Comparison of ENCODE assay signal across 21 mouse cellular contexts in the genomic region with DNA sequence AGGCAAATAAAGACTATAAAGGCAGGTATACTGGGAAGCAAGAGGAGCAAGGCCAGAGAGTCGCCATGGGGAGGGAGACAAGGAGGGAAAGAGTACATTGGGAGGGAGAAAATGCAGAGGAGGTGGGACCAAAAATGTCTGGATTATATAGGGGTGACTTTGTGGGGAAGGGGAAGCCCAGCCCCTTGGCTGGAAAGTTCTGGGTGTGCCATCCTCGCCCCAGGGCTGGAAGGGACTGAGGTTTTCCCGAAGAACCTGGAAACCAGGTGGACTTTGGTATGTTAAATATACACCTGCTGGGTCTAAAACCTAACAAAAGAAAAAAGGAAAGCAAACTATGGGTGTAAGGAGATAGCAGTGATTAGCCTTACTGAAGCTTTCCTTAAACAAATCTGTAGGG. TPM values are rescaled to one million over a fixed set of nuclear protein-coding genes. Genes with fewer than 3 reads are reported as not detected.
A peak's percentile ranks its signal among the peaks of the same experiment; 100 is the strongest.
DNase-seq lines count a peak whose midpoint lies in the region; ATAC-seq and TF ChIP-seq lines count a peak whose summit lies in the region.
"Had no signal": no experiment of that assay in that cellular context is flagged by ENCODE, and none has a peak within 500 bp of the region (broad histone marks: within the 10 kb centered on the region; RNA-seq: fewer than 3 reads in every experiment).

No protein-coding gene starts in this region.

- WGBS in stomach, postnatal 0 days: 62% methylated on average over 3 of the region's 3 CpGs
- 81% methylated on average over 3 of the region's 3 CpGs for WGBS in midbrain, embryonic 13.5 days

- no peak overlapping the region for H3K9ac ChIP-seq in ES-Bruce4 (ENCODE audit: low read depth, poor library complexity, severe bottlenecking)
- H3K9ac ChIP-seq in stomach, postnatal 0 days (ENCODE audit: low read length): no peak overlapping the region
- H3K9ac ChIP-seq in midbrain, embryonic 13.5 days (replicated peaks): no peak overlapping the region
- H3K9ac ChIP-seq: embryonic facial prominence, embryonic 12.5 days; forebrain, embryonic 13.5 days; forebrain, embryonic 15.5 days; forebrain, postnatal 0 days had no signal

- H3K27ac ChIP-seq in ES-Bruce4 (ENCODE audit: insufficient read depth, low read length): 0 out of 2 replicates have a peak overlapping the region, but pooled peaks have one; percentile 23
- H3K27ac ChIP-seq in stomach, postnatal 0 days (replicated peaks): 0 out of 2 replicates have a peak overlapping the region, but pooled peaks have one; percentile 35
- no peak overlapping the region for H3K27ac ChIP-seq in midbrain, embryonic 13.5 days
- H3K27ac ChIP-seq: embryonic facial prominence, embryonic 10.5 days; embryonic facial prominence, embryonic 12.5 days; forebrain, embryonic 13.5 days; forebrain, embryonic 15.5 days had no signal

- H3K4me1 ChIP-seq in ES-Bruce4 (ENCODE audit: control insufficient read depth, insufficient read depth, low read length): peaks cover 8% of the 10 kb centered on the region
- no peaks in the 10 kb centered on the region for H3K4me1 ChIP-seq in stomach, postnatal 0 days (replicated peaks; ENCODE audit: control insufficient read depth, insufficient read depth)
- peaks cover 11% of the 10 kb centered on the region for H3K4me1 ChIP-seq in midbrain, embryonic 13.5 days (replicated peaks)

- H3K36me3 ChIP-seq in ES-Bruce4 (ENCODE audit: control insufficient read depth, insufficient read depth, low read length, poor library complexity, severe bottlenecking): no peaks in the 10 kb centered on the region
- H3K36me3 ChIP-seq in stomach, postnatal 0 days (ENCODE audit: control insufficient read depth, insufficient read depth, low read length): no peaks in the 10 kb centered on the region
- no peaks in the 10 kb centered on the region for H3K36me3 ChIP-seq in midbrain, embryonic 13.5 days
- H3K36me3 ChIP-seq: embryonic facial prominence, embryonic 12.5 days; forebrain, embryonic 15.5 days had no signal

- TF ChIP-seq CTCF in ES-Bruce4 (IDR thresholded peaks at IDR 0.05; ENCODE audit: low read depth, low read length): no peak
- TF ChIP-seq CTCF in stomach, postnatal 0 days (IDR thresholded peaks at IDR 0.05; ENCODE audit: low read depth): no peak

- no peak for TF ChIP-seq POLR2A in ES-Bruce4 (IDR thresholded peaks at IDR 0.05; ENCODE audit: insufficient read depth, low read length)

- H3K27me3 ChIP-seq in ES-Bruce4 (ENCODE audit: control insufficient read depth, insufficient read depth, low read length, poor library complexity, severe bottlenecking): no peaks in the 10 kb centered on the region
- no peaks in the 10 kb centered on the region for H3K27me3 ChIP-seq in stomach, postnatal 0 days (ENCODE audit: control insufficient read depth, insufficient read depth, low read length)
- no peaks in the 10 kb centered on the region for H3K27me3 ChIP-seq in midbrain, embryonic 13.5 days
- H3K27me3 ChIP-seq: embryonic facial prominence, embryonic 12.5 days; forebrain, embryonic 13.5 days; forebrain, embryonic 15.5 days; Patski had no signal

- H3K4me2 ChIP-seq in stomach, postnatal 0 days (replicated peaks; ENCODE audit: low read depth): no peak overlapping the region
- H3K4me2 ChIP-seq in midbrain, embryonic 13.5 days (replicated peaks): no peak overlapping the region
- H3K4me2 ChIP-seq: embryonic facial prominence, embryonic 12.5 days; forebrain, embryonic 13.5 days; forebrain, embryonic 15.5 days had no signal

- H3K4me3 ChIP-seq in ES-Bruce4 (ENCODE audit: low read depth, low read length): no peak overlapping the region
- H3K4me3 ChIP-seq in stomach, postnatal 0 days (ENCODE audit: low read depth, low read length): no peak overlapping the region
- H3K4me3 ChIP-seq in midbrain, embryonic 13.5 days (replicated peaks): no peak overlapping the region
- H3K4me3 ChIP-seq: embryonic facial prominence, embryonic 10.5 days; embryonic facial prominence, embryonic 12.5 days; forebrain, embryonic 13.5 days; forebrain, embryonic 15.5 days had no signal

- peak; percentile 93 for TF ChIP-seq EP300 in ES-Bruce4 (IDR thresholded peaks at IDR 0.05; ENCODE audit: insufficient read depth, low read depth, low read length)
- no peak for TF ChIP-seq EP300 in stomach, postnatal 0 days (optimal IDR thresholded peaks at IDR 0.05)

- DNase-seq in R1 (ENCODE audit: low read depth, low spot score): peak; percentile 37
- no peak for DNase-seq in stomach, postnatal 0 days (ENCODE audit: low spot score)
- no peak for DNase-seq in thymus, postnatal 10 days (ENCODE audit: low spot score in 2 of 2)
- no peak for DNase-seq in kidney, postnatal 36 days
- DNase-seq: adrenal gland, adult 2 months; adrenal gland, postnatal 10 days; adrenal gland, postnatal 25 days; cerebellum, adult 11-12 months; cerebellum, adult 2 months; cerebellum, adult 9-10 months; cerebellum, postnatal 10 days; cerebellum, postnatal 25 days; forebrain, postnatal 0 days had no signal

- no peaks in the 10 kb centered on the region for H3K9me3 ChIP-seq in ES-Bruce4 (replicated peaks; ENCODE audit: control insufficient read depth, insufficient read depth, low read length, poor library complexity, severe bottlenecking)
- H3K9me3 ChIP-seq in stomach, postnatal 0 days (ENCODE audit: control insufficient read depth, low read length): no peaks in the 10 kb centered on the region
- no peaks in the 10 kb centered on the region for H3K9me3 ChIP-seq in midbrain, embryonic 13.5 days
- H3K9me3 ChIP-seq: embryonic facial prominence, embryonic 10.5 days; embryonic facial prominence, embryonic 12.5 days; forebrain, embryonic 13.5 days; forebrain, embryonic 15.5 days; G1E had no signal

- no peak for ATAC-seq in stomach, postnatal 0 days (ENCODE audit: low FRiP score, low TSS enrichment)
- no peak for ATAC-seq in midbrain, embryonic 13.5 days
- ATAC-seq: forebrain, embryonic 13.5 days; forebrain, embryonic 15.5 days; forebrain, postnatal 0 days; Patski had no signal

RNA-seq across cellular contexts. Expression of a gene that starts 5.0 kb away (rescaled TPM):
- polyA plus RNA-seq in ES-Bruce4 (2011; ENCODE audit: insufficient read depth, insufficient read length, low read depth, missing spikeins): 150 and 169 TPM in 2 replicates
- polyA plus RNA-seq in stomach, postnatal 0 days (2015; fragmentation: Nextera tagmentation; extraction: Ambion mirVana): 308 and 333 TPM in 2 replicates
- polyA plus RNA-seq in midbrain, embryonic 13.5 days (2015; fragmentation: Nextera tagmentation; extraction: Ambion mirVana): 252 and 266 TPM in 2 replicates

RNA-seq across cellular contexts. Expression of a gene that starts 22.9 kb away (rescaled TPM):
- 465 and 478 TPM in 2 replicates for polyA plus RNA-seq in ES-Bruce4 (2011; ENCODE audit: insufficient read depth, insufficient read length, low read depth, missing spikeins)
- 17.4 and 18.0 TPM in 2 replicates for polyA plus RNA-seq in stomach, postnatal 0 days (2015; fragmentation: Nextera tagmentation; extraction: Ambion mirVana)
- polyA plus RNA-seq in midbrain, embryonic 13.5 days (2015; fragmentation: Nextera tagmentation; extraction: Ambion mirVana): 52.1 and 52.7 TPM in 2 replicates

RNA-seq across cellular contexts. Expression of a gene that starts 23.2 kb away (rescaled TPM):
- polyA plus RNA-seq in ES-Bruce4 (2011; ENCODE audit: insufficient read depth, insufficient read length, low read depth, missing spikeins): 21.6 and 23.0 TPM in 2 replicates
- polyA plus RNA-seq in stomach, postnatal 0 days (2015; fragmentation: Nextera tagmentation; extraction: Ambion mirVana): 9.1 and 9.5 TPM in 2 replicates
- 22.7 and 25.3 TPM in 2 replicates for polyA plus RNA-seq in midbrain, embryonic 13.5 days (2015; fragmentation: Nextera tagmentation; extraction: Ambion mirVana)

RNA-seq across cellular contexts. Expression of a gene that starts 58.2 kb away (rescaled TPM):
- polyA plus RNA-seq in ES-Bruce4 (2011; ENCODE audit: insufficient read depth, insufficient read length, low read depth, missing spikeins): 190 and 192 TPM in 2 replicates
- 95.8 and 101 TPM in 2 replicates for polyA plus RNA-seq in stomach, postnatal 0 days (2015; fragmentation: Nextera tagmentation; extraction: Ambion mirVana)
- 165 and 176 TPM in 2 replicates for polyA plus RNA-seq in midbrain, embryonic 13.5 days (2015; fragmentation: Nextera tagmentation; extraction: Ambion mirVana)
